Mouse (Mus musculus) Patski (cell line): ENCODE results near the gene Prkar1a. TPM values are rescaled to one million over a fixed set of nuclear protein-coding genes. Genes with fewer than 3 reads are reported as not detected.

Source experiments
- ATAC-seq: fragments of 100-300 bp; one replicate; pipeline ENCODE4 v1.8.0; 2021
- CTCF ChIA-PET: fragments of 350-600 bp; sonication (Branson Sonifier 250); formaldehyde crosslinking; loops from one replicate; lab custom pipeline; 2022; ENCODE audit warnings: inconsistent platforms; lab: Charles Lee
- POLR2A ChIA-PET: fragments of 350-600 bp; sonication (Branson Sonifier 250); formaldehyde crosslinking; loops from one replicate; lab custom pipeline; 2022; ENCODE audit warnings: antibody characterized with exemption, inconsistent platforms; lab: Charles Lee
- DNase-seq: peaks from one replicate; pipeline ENCODE4 v3.0.0-alpha.2; 2011; ENCODE audit warnings: low read depth, low spot score
- H3K27me3 ChIP-seq: fragments of 371-371 bp; one replicate; pipeline ENCODE4 v1.5.1; 2021
- CTCF ChIP-seq: fragments of 100-300 bp; IDR thresholded peaks from one replicate; pipeline ENCODE4 v1.5.1; 2021
- in situ Hi-C: fragments of 300-500 bp; cut with MboI; formaldehyde crosslinking; loops from 3 replicates; pipeline ENCODE4 v1.11.1; 2018; ENCODE audit warnings: low pct_unique_long_range_greater_than_20kb, mixed read lengths
- polyA plus RNA-seq: library from polyadenylated mRNA; unstranded; gene quantifications from one replicate; pipeline ENCODE4 v1.2.3, GENCODE M21; 2021

The Prkar1a gene
- polyA plus RNA-seq = 258 TPM

GRCm38 (mm10) chr11:109649206-109649605, at the start of gene Prkar1a:
Gene Prkar1a (plus strand): TSS chr11:109649405.
- ChIA-PET CTCF (interaction anchor here (1.4 to 1.9 kb wide), 2 partner anchors 27 to 30 kb away, joined by 5 to 6 read pairs; no protein-coding TSS in a partner anchor), POLR2A (interaction anchor here (1.4 kb wide), 1 partner anchor 39 kb away, joined by 4 read pairs; no protein-coding TSS in a partner anchor)
- no peaks in the 10 kb centered on the region for H3K27me3 ChIP-seq
- in situ Hi-C loops = no loop called here
- no peak for TF ChIP-seq CTCF
- ATAC-seq = no peak
- no peak for DNase-seq

GRCm38 (mm10) chr11:109607600-109607999, 41.6 kb upstream of the Prkar1a start:
- no peak for TF ChIP-seq CTCF
- ATAC-seq (no peak), DNase-seq (no peak)
- no peaks in the 10 kb centered on the region for H3K27me3 ChIP-seq
- ChIA-PET CTCF (interaction anchor here (1.1 to 2.0 kb wide), 2 partner anchors 14 to 23 kb away, joined by 3 to 7 read pairs; no protein-coding TSS in a partner anchor), POLR2A (interaction anchor here (0.6 to 0.7 kb wide), 6 partner anchors 21 to 1507 kb away, joined by 3 to 7 read pairs (median 6); no protein-coding TSS in a partner anchor)
- in situ Hi-C loops = no loop called here

- no peak for TF ChIP-seq CTCF
- in situ Hi-C loops = no loop called here
- H3K27me3 ChIP-seq = no peaks in the 10 kb centered on the region
- ATAC-seq (no peak), DNase-seq (no peak)
- CTCF ChIA-PET = interaction anchor here (1.0 to 4.8 kb wide), 3 partner anchors 11 to 60 kb away, joined by 3 to 43 read pairs (median 3); no protein-coding TSS in a partner anchor
- POLR2A ChIA-PET = no interaction called here
These were observed 40.1 kb upstream of the Prkar1a start for GRCm38 (mm10) chr11:109608976-109609625.

GRCm38 (mm10) chr11:109610046-109610794, 39.0 kb upstream of the Prkar1a start:
- in situ Hi-C loops = no loop called here
- DNase-seq = no peak
- ChIA-PET POLR2A (interaction anchor here (1.2 to 1.6 kb wide), 4 partner anchors 11 to 44 kb away, joined by 3 to 4 read pairs (median 4); no protein-coding TSS in a partner anchor), CTCF (interaction anchor here (0.9 to 4.8 kb wide), 8 partner anchors 8 to 711 kb away, joined by 3 to 43 read pairs (median 3); no protein-coding TSS in a partner anchor)
- no peak for ATAC-seq
- no peak for TF ChIP-seq CTCF
- H3K27me3 ChIP-seq = no peaks in the 10 kb centered on the region

- ChIA-PET CTCF (interaction anchor here (0.9 to 4.8 kb wide), 8 partner anchors 9 to 710 kb away, joined by 3 to 43 read pairs (median 3); no protein-coding TSS in a partner anchor), POLR2A (interaction anchor here (1.2 to 1.6 kb wide), 4 partner anchors 10 to 43 kb away, joined by 3 to 4 read pairs (median 4); no protein-coding TSS in a partner anchor)
- TF ChIP-seq CTCF = peak; percentile 58
- H3K27me3 ChIP-seq = no peaks in the 10 kb centered on the region
- DNase-seq (no peak), ATAC-seq (peak; percentile 10)
- in situ Hi-C loops = no loop called here
These were observed 38.4 kb upstream of the Prkar1a start for GRCm38 (mm10) chr11:109610795-109611302.

GRCm38 (mm10) chr11:109611303-109612149, 37.7 kb upstream of the Prkar1a start, which contains the start of gene Wipi1:
Gene Wipi1 (minus strand): TSS chr11:109611967.
- TF ChIP-seq CTCF = no peak
- H3K27me3 ChIP-seq = no peaks in the 10 kb centered on the region
- peak; percentile 94 for ATAC-seq
- DNase-seq = peak; percentile 89
- CTCF ChIA-PET = interaction anchor here (1.3 to 4.8 kb wide), 2 partner anchors 9 to 141 kb away, joined by 3 to 43 read pairs; no protein-coding TSS in a partner anchor
- in situ Hi-C loops = no loop called here
- POLR2A ChIA-PET = interaction anchor here (1.6 kb wide), 1 partner anchor 9 kb away, joined by 4 read pairs; no protein-coding TSS in a partner anchor

- ChIA-PET CTCF (interaction anchor here (4.8 kb wide), 1 partner anchor 8 kb away, joined by 43 read pairs; no protein-coding TSS in a partner anchor), POLR2A (interaction anchor here (0.6 kb wide), 1 partner anchor 245 kb away, joined by 3 read pairs; no protein-coding TSS in a partner anchor)
- no peak for TF ChIP-seq CTCF
- in situ Hi-C loops = no loop called here
- DNase-seq (no peak), ATAC-seq (no peak)
- H3K27me3 ChIP-seq = no peaks in the 10 kb centered on the region
These were observed 36.2 kb upstream of the Prkar1a start for GRCm38 (mm10) chr11:109612871-109613529.

GRCm38 (mm10) chr11:109615286-109615685, 33.9 kb upstream of the Prkar1a start:
- POLR2A ChIA-PET = no interaction called here
- in situ Hi-C loops = no loop called here
- no peak for ATAC-seq
- no peak for DNase-seq
- TF ChIP-seq CTCF = no peak
- CTCF ChIA-PET = interaction anchor here (1.0 kb wide), 1 partner anchor 30 kb away, joined by 3 read pairs; no protein-coding TSS in a partner anchor
- no peaks in the 10 kb centered on the region for H3K27me3 ChIP-seq

- no peak for TF ChIP-seq CTCF
- in situ Hi-C loops = no loop called here
- DNase-seq (no peak), ATAC-seq (no peak)
- ChIA-PET POLR2A (no interaction called here), CTCF (no interaction called here)
- no peaks in the 10 kb centered on the region for H3K27me3 ChIP-seq
These were observed 32.9 kb upstream of the Prkar1a start for GRCm38 (mm10) chr11:109616352-109616751.
